Mouse (Mus musculus) forebrain, embryonic 12.5 days (tissue): ENCODE measurements around the gene Acvr1b. TPM values are rescaled to one million over a fixed set of nuclear protein-coding genes. Genes with fewer than 3 reads are reported as not detected.
A peak's percentile ranks its signal among the peaks of the same experiment; 100 is the strongest.

ENCODE experiments used
- ATAC-seq: fragments of 200-750 bp; cut with Nextera tagmentation; 2 replicates; pipeline ENCODE4 v1.8.0; 2017; ENCODE audit warnings: moderate TSS enrichment; ENCODE audit not compliant: low FRiP score
- H3K27ac ChIP-seq: fragments of 300-500 bp; sonication (generic); 2 replicates; pipeline ENCODE4 v1.5.1; 2016; ENCODE audit warnings: mild to moderate bottlenecking
- H3K27me3 ChIP-seq: fragments of 300-500 bp; sonication (generic); 2 replicates; pipeline ENCODE4 v1.6.1; 2016; ENCODE audit warnings: mild to moderate bottlenecking
- H3K36me3 ChIP-seq: fragments of 300-500 bp; sonication (generic); replicated peaks from 2 replicates; pipeline ENCODE4 v1.6.1; 2016; ENCODE audit warnings: mild to moderate bottlenecking
- H3K4me1 ChIP-seq: fragments of 300-500 bp; sonication (generic); 2 replicates; pipeline ENCODE4 v1.6.1; 2016
- H3K4me2 ChIP-seq: fragments of 300-500 bp; sonication (generic); 2 replicates; pipeline ENCODE4 v1.6.1; 2016; ENCODE audit warnings: mild to moderate bottlenecking, moderate library complexity
- H3K4me3 ChIP-seq: fragments of 300-500 bp; sonication (generic); replicated peaks from 2 replicates; pipeline ENCODE4 v1.5.1; 2016; ENCODE audit warnings: mild to moderate bottlenecking
- H3K9ac ChIP-seq: fragments of 300-500 bp; sonication (generic); 2 replicates; pipeline ENCODE4 v1.6.1; 2016; ENCODE audit warnings: mild to moderate bottlenecking
- H3K9me3 ChIP-seq: fragments of 300-500 bp; sonication (generic); 2 replicates; pipeline ENCODE4 v1.6.1; 2016
- WGBS: fragments of 180-500 bp; shearing (Covaris S2); methylation state at CpG from one replicate; pipeline ENCODE4 v1.1.7; 2016; 5-methylcytosine and 5-hydroxymethylcytosine counted together
- polyA plus RNA-seq: library from polyadenylated mRNA; unstranded; fragments of >200 nt; fragmentation: Nextera tagmentation; extraction: Ambion mirVana; gene quantifications from 2 replicates; pipeline ENCODE4 v1.2.1, GENCODE M21; 2016

Acvr1b gene
- polyA plus RNA-seq, 1 experiment from 2014 or later: 18.4 TPM

DNA sequence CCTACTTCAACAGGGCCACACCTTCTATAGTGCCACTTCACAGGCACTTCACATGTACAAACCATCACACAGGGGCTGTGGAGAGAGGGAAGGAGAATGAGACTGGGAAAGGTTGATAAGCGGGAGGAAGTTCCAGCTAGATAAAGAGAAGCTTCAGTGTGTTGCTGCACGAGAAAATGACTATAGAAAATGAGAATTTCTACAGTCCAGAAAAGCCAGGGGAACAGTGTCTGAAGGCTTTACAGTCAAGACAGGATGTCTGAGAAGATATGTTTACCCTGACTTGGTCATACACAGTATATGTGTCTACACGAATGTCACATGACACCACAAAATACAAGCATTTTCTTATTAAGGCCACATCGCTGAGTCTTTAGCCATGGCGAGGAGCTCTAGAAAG lies 4.0 kb upstream of the Acvr1b start:
- H3K9me3 ChIP-seq: no peaks in the 10 kb centered on the region
- H3K4me3 ChIP-seq: no peak overlapping the region
- peaks cover 4% of the 10 kb centered on the region for H3K4me1 ChIP-seq
- H3K36me3 ChIP-seq: no peaks in the 10 kb centered on the region
- ATAC-seq: no peak
- H3K27me3 ChIP-seq: peaks cover 11% of the 10 kb centered on the region
- 93% methylated on average over 5 of the region's 5 CpGs for WGBS
- no peak overlapping the region for H3K4me2 ChIP-seq
- no peak overlapping the region for H3K27ac ChIP-seq
- H3K9ac ChIP-seq: no peak overlapping the region

DNA sequence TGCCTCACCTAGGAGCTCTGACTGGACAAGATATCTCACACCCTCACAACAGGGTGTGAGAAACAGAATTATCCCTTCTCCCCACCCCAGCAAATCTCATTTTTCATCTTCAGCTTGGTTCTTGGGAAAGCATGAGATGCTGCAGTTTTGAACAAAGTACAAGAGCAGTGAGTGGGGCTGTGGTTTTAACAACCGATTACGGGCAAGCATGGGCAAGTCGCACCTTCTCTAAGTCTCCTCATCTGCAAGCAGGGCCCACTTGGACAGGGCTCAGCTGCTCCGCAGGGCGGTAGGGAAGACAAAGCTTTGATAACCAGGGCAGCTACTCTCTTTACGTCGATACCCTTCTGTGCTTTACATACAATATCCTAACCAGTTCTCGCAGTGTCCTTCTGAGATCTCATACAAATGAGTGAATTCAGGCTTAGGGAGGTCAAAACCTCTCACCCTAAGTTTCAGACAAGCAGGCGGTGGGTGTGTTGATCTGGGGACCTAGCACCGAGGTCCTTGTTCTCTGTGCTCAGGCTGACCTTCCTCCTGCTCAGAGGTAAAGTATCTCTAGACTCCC lies 3.4 kb upstream of the Acvr1b start:
- ATAC-seq: no peak
- Histone ChIP-seq H3K27me3 (peaks cover 11% of the 10 kb centered on the region), H3K9me3 (no peaks in the 10 kb centered on the region), H3K4me3 (no peak overlapping the region), H3K36me3 (no peaks in the 10 kb centered on the region), H3K9ac (no peak overlapping the region), H3K4me1 (peaks cover 10% of the 10 kb centered on the region), H3K4me2 (no peak overlapping the region), H3K27ac (no peak overlapping the region)
- WGBS: 83% methylated on average over 10 of the region's 10 CpGs

DNA sequence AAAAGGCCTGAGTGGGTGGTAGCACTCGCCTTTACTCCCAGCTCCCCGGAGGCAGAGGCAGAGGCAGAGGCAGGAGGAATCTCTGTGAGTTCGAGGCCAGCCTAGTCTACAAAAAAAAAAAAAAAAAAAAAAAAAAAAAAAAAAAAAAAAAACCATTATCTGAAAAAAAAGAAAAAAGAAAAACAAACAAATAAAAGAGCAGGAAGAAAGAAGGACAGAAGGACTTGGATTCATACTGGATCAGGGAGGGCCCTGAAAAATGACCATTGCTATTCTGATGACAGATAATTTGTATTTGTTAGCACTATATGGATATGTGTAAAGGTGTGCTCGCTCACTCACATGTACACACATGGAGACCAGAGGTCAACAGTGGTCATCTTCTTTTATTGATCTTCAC lies 2.6 kb upstream of the Acvr1b start:
- Histone ChIP-seq H3K36me3 (no peaks in the 10 kb centered on the region), H3K4me3 (no peak overlapping the region), H3K9me3 (no peaks in the 10 kb centered on the region), H3K9ac (no peak overlapping the region), H3K27me3 (peaks cover 11% of the 10 kb centered on the region), H3K4me2 (no peak overlapping the region), H3K4me1 (peaks cover 18% of the 10 kb centered on the region), H3K27ac (no peak overlapping the region)
- WGBS: 76% methylated on average over 4 of the region's 4 CpGs
- no peak for ATAC-seq

DNA sequence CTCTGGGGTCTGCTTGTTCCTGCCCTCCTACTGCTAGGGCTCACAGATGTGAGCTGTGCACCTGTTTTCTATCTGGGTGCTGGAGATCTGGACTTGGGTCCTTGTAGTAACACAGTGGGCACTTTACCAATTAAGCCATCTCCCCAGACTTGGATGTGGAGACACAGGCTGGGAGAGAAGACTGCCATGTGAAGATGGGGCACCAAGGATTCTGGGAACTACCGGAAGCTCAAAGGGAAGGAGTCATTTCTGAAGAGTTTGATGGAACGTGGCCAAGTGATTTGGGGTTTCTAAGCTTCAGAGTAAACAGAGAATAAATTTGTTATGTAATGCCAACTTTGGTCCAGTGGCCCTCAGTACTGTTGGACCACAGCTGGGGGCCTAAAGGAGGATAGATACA lies 1.9 kb upstream of the Acvr1b start:
- H3K9ac ChIP-seq: no peak overlapping the region
- no peak overlapping the region for H3K4me2 ChIP-seq
- 88% methylated on average over 2 of the region's 2 CpGs for WGBS
- no peaks in the 10 kb centered on the region for H3K36me3 ChIP-seq
- H3K27me3 ChIP-seq: peaks cover 11% of the 10 kb centered on the region
- no peak for ATAC-seq
- H3K4me3 ChIP-seq: no peak overlapping the region
- no peaks in the 10 kb centered on the region for H3K9me3 ChIP-seq
- peaks cover 25% of the 10 kb centered on the region for H3K4me1 ChIP-seq
- H3K27ac ChIP-seq: no peak overlapping the region

DNA sequence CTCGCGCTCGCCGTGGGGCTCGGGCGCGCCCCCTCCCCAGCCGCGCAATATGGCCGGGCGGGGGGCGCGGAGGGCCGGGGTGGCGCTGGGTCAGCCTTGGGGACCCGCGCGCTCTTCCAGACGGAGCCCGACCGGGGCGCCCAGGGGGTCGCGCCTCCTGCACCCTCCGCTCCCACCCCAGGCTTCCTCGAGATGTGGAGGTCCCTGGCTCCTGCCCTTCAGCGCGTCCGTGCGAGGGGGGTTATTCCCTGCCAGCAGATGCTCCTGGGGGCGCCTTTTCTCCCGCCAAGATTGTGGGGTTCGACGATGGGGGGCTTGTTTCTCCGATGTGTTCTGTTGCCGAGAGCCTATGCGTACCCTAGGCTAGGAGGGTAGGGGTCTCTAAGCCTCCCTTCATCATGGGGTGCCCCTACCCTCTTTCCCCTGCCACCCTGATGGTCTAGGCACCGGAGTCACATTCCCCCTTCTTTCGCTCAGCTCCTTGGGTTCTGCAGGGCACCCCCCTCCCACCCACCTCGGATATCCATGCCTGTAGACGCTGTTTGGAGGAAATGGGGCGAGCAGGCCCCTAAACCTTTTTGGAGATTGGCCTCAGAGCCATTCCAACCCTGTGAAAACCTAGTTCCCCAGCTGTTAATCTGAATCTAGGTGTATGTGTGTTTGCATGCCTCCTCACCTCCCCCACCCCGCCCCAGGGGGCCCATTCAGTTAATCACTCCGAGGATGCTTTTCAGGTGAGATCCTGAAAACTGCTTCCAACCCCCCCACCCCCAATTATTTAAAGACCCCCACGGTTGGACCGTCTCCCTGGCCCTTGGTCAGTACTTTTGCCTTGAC lies 645 bp downstream of the Acvr1b start:
- Histone ChIP-seq H3K36me3 (no peaks in the 10 kb centered on the region), H3K27ac (peak overlapping the region; percentile 87), H3K4me1 (peaks cover 46% of the 10 kb centered on the region), H3K4me3 (peak overlapping the region; percentile 95), H3K4me2 (peak overlapping the region; percentile 91), H3K27me3 (peaks cover 11% of the 10 kb centered on the region), H3K9me3 (no peaks in the 10 kb centered on the region), H3K9ac (peak overlapping the region; percentile 95)
- under 1% methylated on average over 28 of the region's 46 CpGs for WGBS
- peak; percentile 68 for ATAC-seq

DNA sequence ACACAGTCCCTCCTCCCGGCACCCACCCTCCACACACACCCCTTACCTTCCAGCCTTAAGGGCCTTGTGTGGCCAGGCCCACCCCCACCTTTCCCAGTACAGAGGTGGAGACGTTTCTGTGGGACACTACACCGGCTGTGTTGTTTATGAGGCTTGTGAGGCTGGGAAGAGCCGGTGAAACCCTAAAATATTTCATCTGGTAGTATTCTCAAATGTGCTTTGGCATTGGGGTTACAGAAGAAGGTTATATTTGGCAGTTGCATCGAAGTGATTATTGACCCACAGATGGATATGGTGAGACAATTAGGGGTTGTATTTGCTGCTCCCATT lies 1.2 kb downstream of the Acvr1b start:
- Histone ChIP-seq H3K27me3 (peaks cover 11% of the 10 kb centered on the region), H3K4me2 (peak overlapping the region; percentile 91), H3K27ac (peak overlapping the region; percentile 87; the same call in 1 of the 2 replicates), H3K4me3 (peak overlapping the region; percentile 95), H3K36me3 (no peaks in the 10 kb centered on the region), H3K4me1 (peaks cover 50% of the 10 kb centered on the region), H3K9ac (peak overlapping the region; percentile 95), H3K9me3 (no peaks in the 10 kb centered on the region)
- peak; percentile 10; the same call in 1 of the 2 replicates for ATAC-seq
- WGBS: 13% methylated on average over 5 of the region's 5 CpGs

DNA sequence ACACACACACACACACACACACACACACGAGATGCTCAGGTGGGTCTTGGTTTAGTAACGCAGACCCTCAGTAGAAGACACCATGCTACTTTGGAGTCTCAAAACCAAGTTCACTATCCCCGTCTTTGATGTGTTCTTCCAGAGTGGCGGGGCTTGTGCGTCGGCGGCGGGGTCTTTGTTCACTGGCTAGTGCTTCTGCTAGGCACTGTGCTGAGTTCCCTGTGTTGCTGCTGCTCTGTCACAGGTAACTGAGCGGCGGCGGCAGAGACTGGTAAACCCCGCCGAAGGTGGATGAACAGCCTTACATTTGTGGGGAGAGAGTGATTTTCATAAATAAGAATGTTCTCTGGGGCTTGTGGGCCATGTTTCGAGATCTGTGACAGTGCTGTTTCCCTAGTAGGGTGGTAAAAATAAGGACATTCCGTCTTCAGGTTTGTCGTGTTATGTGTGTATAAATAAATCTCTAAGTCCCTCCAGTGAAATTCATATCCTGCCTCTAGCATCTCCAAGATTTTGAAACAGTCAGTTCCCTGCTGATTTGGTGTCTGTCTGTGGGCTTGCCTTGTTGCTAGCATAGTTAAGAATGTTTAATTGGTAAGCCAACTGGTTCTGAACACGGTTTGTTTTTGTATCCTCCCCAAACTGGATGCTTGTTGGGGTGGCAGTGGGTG lies 1.9 kb downstream of the Acvr1b start:
- Histone ChIP-seq H3K27me3 (peaks cover 11% of the 10 kb centered on the region), H3K4me3 (peak overlapping the region; percentile 95), H3K4me2 (peak overlapping the region; percentile 91), H3K4me1 (peaks cover 57% of the 10 kb centered on the region), H3K9me3 (no peaks in the 10 kb centered on the region), H3K27ac (0 out of 2 replicates have a peak overlapping the region, but pooled peaks have one; percentile 87), H3K36me3 (no peaks in the 10 kb centered on the region), H3K9ac (peak overlapping the region; percentile 95)
- ATAC-seq: no peak
- WGBS: 27% methylated on average over 17 of the region's 17 CpGs

DNA sequence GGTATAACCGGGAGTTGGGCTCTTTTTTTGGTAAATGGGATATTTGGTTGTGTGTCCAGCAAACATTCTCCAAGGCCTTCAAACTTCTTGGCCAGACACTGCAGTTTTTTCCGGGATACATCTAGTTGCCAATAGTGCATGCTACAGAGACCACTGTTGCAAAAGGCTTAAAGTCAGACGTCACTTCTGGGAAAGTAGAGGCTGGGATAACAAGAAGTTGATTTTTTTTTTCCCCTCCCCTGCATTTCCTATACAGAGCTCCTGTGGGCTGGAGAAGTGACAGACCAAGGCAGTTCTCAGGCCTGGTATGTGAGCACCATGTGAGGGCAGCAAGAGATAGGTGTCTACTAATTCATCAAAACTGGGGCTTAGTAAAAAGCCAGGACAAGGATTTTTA lies 2.4 kb downstream of the Acvr1b start:
- H3K9ac ChIP-seq: peak overlapping the region; percentile 95
- peaks cover 11% of the 10 kb centered on the region for H3K27me3 ChIP-seq
- H3K36me3 ChIP-seq: no peaks in the 10 kb centered on the region
- 57% methylated on average over 3 of the region's 3 CpGs for whole genome bisulfite sequencing
- peak overlapping the region; percentile 91 for H3K4me2 ChIP-seq
- peak overlapping the region; percentile 95 for H3K4me3 ChIP-seq
- no peaks in the 10 kb centered on the region for H3K9me3 ChIP-seq
- ATAC-seq: no peak
- peaks cover 62% of the 10 kb centered on the region for H3K4me1 ChIP-seq
- H3K27ac ChIP-seq: no peak overlapping the region

DNA sequence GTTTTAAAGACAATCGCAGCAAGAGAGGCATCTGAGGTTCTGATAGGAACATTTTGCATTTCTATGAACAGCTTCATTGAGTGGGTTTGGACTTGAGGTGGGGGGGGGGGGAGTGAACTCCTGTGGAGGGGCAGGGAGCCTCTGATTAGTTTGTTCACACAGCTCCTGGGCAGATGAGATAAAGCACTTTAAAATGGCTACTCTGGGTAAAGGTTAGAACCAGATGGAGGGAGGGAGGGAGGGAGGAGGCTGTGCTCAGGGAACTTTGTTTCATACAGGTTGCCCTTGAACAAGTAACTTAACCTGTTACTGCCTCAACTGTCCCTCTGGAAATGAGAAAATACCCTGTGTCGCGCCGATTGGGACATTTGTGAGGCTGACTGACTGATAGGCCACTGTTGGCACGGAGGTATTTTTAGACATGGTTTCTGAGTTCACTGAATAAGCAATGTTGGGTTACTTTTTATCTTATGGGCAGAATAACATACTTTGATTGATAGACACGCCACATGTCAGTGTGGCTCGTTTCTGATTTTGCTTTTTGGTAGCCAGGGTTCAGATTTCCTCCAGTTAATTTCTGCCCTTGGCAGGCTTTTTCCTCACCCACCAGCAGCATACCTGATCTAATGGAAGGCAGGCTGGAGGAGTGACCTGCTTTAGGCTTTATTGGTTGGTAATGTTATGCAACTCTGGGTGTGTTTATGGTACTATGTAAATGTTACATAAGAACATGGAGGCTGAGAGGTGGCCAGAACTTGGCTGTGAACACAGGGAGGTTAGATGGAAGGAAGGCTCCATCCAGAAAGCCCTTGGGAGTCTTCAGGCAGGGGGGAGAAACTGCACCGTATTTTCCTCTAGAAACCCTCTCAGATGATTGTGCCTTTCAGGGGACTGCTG lies 3.2 kb downstream of the Acvr1b start:
- peaks cover 7% of the 10 kb centered on the region for H3K27me3 ChIP-seq
- no peaks in the 10 kb centered on the region for H3K36me3 ChIP-seq
- ATAC-seq: no peak
- 76% methylated on average over 8 of the region's 8 CpGs for WGBS
- H3K9ac ChIP-seq: 0 out of 2 replicates have a peak overlapping the region, but pooled peaks have one; percentile 29
- no peak overlapping the region for H3K4me3 ChIP-seq
- peak overlapping the region; percentile 91 for H3K4me2 ChIP-seq
- H3K4me1 ChIP-seq: peaks cover 67% of the 10 kb centered on the region
- no peaks in the 10 kb centered on the region for H3K9me3 ChIP-seq
- 0 out of 2 replicates have a peak overlapping the region, but pooled peaks have one; percentile 14 for H3K27ac ChIP-seq

DNA sequence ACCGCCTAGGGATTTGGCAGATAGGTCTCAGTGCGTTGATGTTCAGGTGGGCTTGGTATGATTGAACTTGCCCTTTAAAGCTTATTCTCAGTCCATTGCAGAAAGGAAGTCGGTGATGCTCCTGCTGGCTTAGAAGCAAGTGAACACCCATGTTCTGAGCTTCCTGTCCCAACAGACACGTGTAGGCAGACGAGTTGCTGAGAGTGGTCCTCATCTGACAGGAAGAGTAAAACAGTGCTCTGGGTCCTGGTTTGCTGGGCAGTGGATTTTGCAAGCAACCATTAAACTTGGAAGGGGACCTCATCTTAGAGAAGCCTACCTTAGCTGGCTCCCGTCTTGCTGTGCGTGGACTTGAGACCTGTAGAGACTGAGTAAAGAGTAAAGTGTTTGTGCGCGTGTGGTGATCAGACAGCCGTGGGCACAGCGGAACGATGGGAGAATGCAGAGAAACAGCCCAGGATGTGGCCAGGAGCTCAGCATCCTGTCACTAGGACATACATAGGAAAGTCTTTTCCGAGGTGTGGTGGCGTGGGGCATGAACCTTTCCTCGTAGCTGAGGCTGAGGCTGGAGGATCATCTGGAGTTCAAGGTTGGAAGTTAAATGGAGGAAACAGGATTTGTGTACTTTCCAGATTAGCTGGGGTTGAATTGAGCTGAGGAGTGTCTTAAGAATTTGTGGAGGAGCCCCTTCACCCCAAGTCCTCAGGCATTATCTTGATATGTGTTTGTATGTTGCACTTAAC lies 6.7 kb downstream of the Acvr1b start:
- Histone ChIP-seq H3K4me1 (peaks cover 65% of the 10 kb centered on the region), H3K9ac (no peak overlapping the region)
- 78% methylated on average over 15 of the region's 15 CpGs for WGBS

DNA sequence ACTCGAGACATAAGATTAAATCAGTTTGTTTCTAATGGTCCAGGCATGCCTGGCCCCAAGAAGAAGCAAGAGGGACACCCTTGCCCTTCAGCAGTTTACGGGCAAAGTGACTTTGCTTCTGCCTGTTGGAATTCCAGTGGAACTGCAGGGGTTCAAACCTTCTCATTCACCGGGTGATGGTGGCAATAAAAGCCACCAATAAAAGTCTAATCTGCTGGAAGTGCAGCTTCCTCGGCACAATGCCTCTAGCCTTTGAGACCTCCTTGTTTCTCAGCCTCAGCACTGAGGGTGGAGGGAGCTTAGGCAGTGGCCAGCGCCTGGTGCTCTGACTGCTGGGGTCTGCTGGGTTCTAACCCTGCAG lies 7.2 kb downstream of the Acvr1b start:
- H3K4me2 ChIP-seq: no peak overlapping the region
- no peak overlapping the region for H3K4me3 ChIP-seq
- 22% methylated on average over 5 of the region's 5 CpGs for WGBS
- no peak for ATAC-seq
- H3K9me3 ChIP-seq: no peaks in the 10 kb centered on the region
- H3K27ac ChIP-seq: no peak overlapping the region
- H3K27me3 ChIP-seq: no peaks in the 10 kb centered on the region
- no peak overlapping the region for H3K9ac ChIP-seq
- H3K4me1 ChIP-seq: peaks cover 60% of the 10 kb centered on the region
- peaks cover 17% of the 10 kb centered on the region; the same call in 1 of the 2 replicates for H3K36me3 ChIP-seq

More for the DNA sequence above, 6.7 kb downstream of the Acvr1b start:
- Histone ChIP-seq H3K27ac (no peak overlapping the region), H3K9me3 (no peaks in the 10 kb centered on the region), H3K36me3 (peaks cover 14% of the 10 kb centered on the region; the same call in 1 of the 2 replicates), H3K27me3 (no peaks in the 10 kb centered on the region), H3K4me3 (no peak overlapping the region), H3K4me2 (no peak overlapping the region)
- ATAC-seq: no peak
